Comparison of ENCODE assay signal across 9 mouse cellular contexts in the genomic region with DNA sequence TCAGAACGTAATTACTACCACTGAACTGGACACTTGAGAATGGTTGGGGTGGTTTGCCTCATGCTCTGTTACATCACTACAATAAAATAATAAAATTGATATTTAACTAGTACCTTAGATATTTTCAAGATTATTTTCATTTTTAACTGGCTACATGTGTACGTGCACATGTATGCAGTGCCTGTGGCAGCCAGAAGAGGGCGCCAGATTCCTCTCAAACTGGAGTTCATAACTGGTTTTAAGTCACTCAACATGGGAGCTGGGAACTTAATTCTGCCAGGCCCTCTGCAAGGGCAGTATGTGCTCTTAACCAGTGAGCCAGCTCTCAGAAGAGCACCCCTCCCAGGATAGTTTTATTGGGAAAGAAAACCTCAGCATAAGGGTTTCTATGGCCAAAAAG.
DNase-seq lines count a peak whose midpoint lies in the region; ATAC-seq and TF ChIP-seq lines count a peak whose summit lies in the region.
"Had no signal": no experiment of that assay in that cellular context is flagged by ENCODE, and none has a peak within 500 bp of the region (broad histone marks: within the 10 kb centered on the region; RNA-seq: fewer than 3 reads in every experiment).

No protein-coding gene starts in this region.

- TF ChIP-seq EP300 in ES-Bruce4 (IDR thresholded peaks at IDR 0.05; ENCODE audit: insufficient read depth, low read depth, low read length), result no peak
- TF ChIP-seq EP300 in stomach, postnatal 0 days (optimal IDR thresholded peaks at IDR 0.05), result no peak

- no peak for TF ChIP-seq POLR2A in ES-Bruce4 (IDR thresholded peaks at IDR 0.05; ENCODE audit: insufficient read depth, low read length)

- intact Hi-C loops in left cerebral cortex, postnatal 36 days (cut with DNase I), result no loop called here

- no peak overlapping the region for H3K4me3 ChIP-seq in ES-Bruce4 (ENCODE audit: low read depth, low read length)
- H3K4me3 ChIP-seq in stomach, postnatal 0 days (ENCODE audit: low read depth, low read length), result no peak overlapping the region
- H3K4me3 ChIP-seq: embryonic facial prominence, embryonic 12.5 days had no signal

- peak; percentile 12 for DNase-seq in kidney, adult 18-20 months
- DNase-seq in kidney, adult 11 months, result no peak
- DNase-seq in 3T3-L1 (ENCODE audit: low read depth, low spot score), result peak; percentile 74
- peak; percentile 37 for DNase-seq in embryo, embryonic 10.5 days (ENCODE audit: low spot score)
- DNase-seq in stomach, postnatal 0 days (ENCODE audit: low spot score), result no peak
- no peak for DNase-seq in left cerebral cortex, postnatal 36 days (ENCODE audit: low spot score in 2 of 2)
- no peak for DNase-seq in gastrocnemius, adult 8-10 months (ENCODE audit: low spot score in 2 of 2)

- TF ChIP-seq CTCF in ES-Bruce4 (IDR thresholded peaks at IDR 0.05; ENCODE audit: low read depth, low read length), result peak; percentile 81
- TF ChIP-seq CTCF in stomach, postnatal 0 days (IDR thresholded peaks at IDR 0.05; ENCODE audit: low read depth), result peak; percentile 55

- no peaks in the 10 kb centered on the region for H3K27me3 ChIP-seq in ES-Bruce4 (ENCODE audit: control insufficient read depth, insufficient read depth, low read length, poor library complexity, severe bottlenecking)
- H3K27me3 ChIP-seq in stomach, postnatal 0 days (ENCODE audit: control insufficient read depth, insufficient read depth, low read length), result no peaks in the 10 kb centered on the region
- H3K27me3 ChIP-seq: embryonic facial prominence, embryonic 12.5 days had no signal

- H3K36me3 ChIP-seq in ES-Bruce4 (ENCODE audit: control insufficient read depth, insufficient read depth, low read length, poor library complexity, severe bottlenecking), result no peaks in the 10 kb centered on the region
- H3K36me3 ChIP-seq in stomach, postnatal 0 days (ENCODE audit: control insufficient read depth, insufficient read depth, low read length), result no peaks in the 10 kb centered on the region
- H3K36me3 ChIP-seq: embryonic facial prominence, embryonic 12.5 days had no signal

- H3K9ac ChIP-seq in ES-Bruce4 (ENCODE audit: low read depth, poor library complexity, severe bottlenecking), result no peak overlapping the region
- H3K9ac ChIP-seq in stomach, postnatal 0 days (ENCODE audit: low read length), result no peak overlapping the region
- H3K9ac ChIP-seq: embryonic facial prominence, embryonic 12.5 days had no signal

- 41% methylated on average over 3 of the region's 3 CpGs for WGBS in stomach, postnatal 0 days

- no peak overlapping the region for H3K4me2 ChIP-seq in stomach, postnatal 0 days (replicated peaks; ENCODE audit: low read depth)
- H3K4me2 ChIP-seq: embryonic facial prominence, embryonic 12.5 days had no signal

- H3K9me3 ChIP-seq in ES-Bruce4 (replicated peaks; ENCODE audit: control insufficient read depth, insufficient read depth, low read length, poor library complexity, severe bottlenecking), result no peaks in the 10 kb centered on the region
- H3K9me3 ChIP-seq in stomach, postnatal 0 days (ENCODE audit: control insufficient read depth, low read length), result no peaks in the 10 kb centered on the region
- H3K9me3 ChIP-seq: embryonic facial prominence, embryonic 12.5 days had no signal

- H3K4me1 ChIP-seq in ES-Bruce4 (ENCODE audit: control insufficient read depth, insufficient read depth, low read length), result no peaks in the 10 kb centered on the region
- no peaks in the 10 kb centered on the region for H3K4me1 ChIP-seq in stomach, postnatal 0 days (replicated peaks; ENCODE audit: control insufficient read depth, insufficient read depth)
- H3K4me1 ChIP-seq: embryonic facial prominence, embryonic 12.5 days had no signal

- no peak for ATAC-seq in stomach, postnatal 0 days (ENCODE audit: low FRiP score, low TSS enrichment)

- no peak overlapping the region for H3K27ac ChIP-seq in ES-Bruce4 (ENCODE audit: insufficient read depth, low read length)
- no peak overlapping the region for H3K27ac ChIP-seq in stomach, postnatal 0 days (replicated peaks)
- H3K27ac ChIP-seq: embryonic facial prominence, embryonic 12.5 days had no signal

Comparison
In these comparisons a context has a peak if more than half of its experiments do, and no peak if none do; other contexts are left out.
1. DNase-seq: peak in kidney, adult 18-20 months (single experiment), 3T3-L1 (single experiment) and embryo, embryonic 10.5 days (single experiment); none in kidney, adult 11 months (single experiment), stomach, postnatal 0 days (single experiment), left cerebral cortex, postnatal 36 days (0 of 2) and gastrocnemius, adult 8-10 months (0 of 2).